Mouse (Mus musculus): ENCODE results near the gene Plcb1.

DNA sequence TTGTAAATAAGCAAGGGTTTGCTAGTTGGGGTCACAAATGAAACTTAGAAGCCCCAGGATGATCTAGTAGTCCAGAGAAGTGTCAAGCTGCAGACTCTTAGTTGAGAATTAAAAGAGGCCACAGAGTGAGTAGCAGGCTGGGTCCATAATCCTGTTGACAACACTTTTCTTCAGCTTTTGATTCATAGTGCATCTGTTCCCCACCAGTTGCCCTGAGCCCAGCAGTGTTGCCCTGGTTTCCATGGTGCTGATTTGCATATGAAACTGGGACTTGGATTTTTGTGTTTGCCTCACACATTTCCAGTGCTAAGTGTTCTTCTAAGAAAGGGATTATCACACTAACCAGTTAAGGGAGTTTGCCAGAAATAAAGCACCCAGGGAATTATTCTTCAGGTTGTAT, 143.6 kb downstream of the Plcb1 start:
- TF ChIP-seq CTCF (IDR thresholded peaks at IDR 0.05; ENCODE audit: low read depth), result no peak
- TF ChIP-seq EP300 (IDR thresholded peaks at IDR 0.05; ENCODE audit: low read depth), result no peak
